Mouse (Mus musculus) midbrain, embryonic 10.5 days (tissue): ENCODE results near the gene Trmt10b. TPM values are rescaled to one million over a fixed set of nuclear protein-coding genes. Genes with fewer than 3 reads are reported as not detected.

Experiments used
- DNase-seq: peaks from one replicate; pipeline ENCODE4 v3.0.0-alpha.2; 2017; ENCODE audit warnings: low spot score
- H3K27ac ChIP-seq: fragments of 300-500 bp; sonication (generic); replicated peaks from 2 replicates; pipeline ENCODE4 v1.5.1; 2016; ENCODE audit warnings: mild to moderate bottlenecking
- H3K27me3 ChIP-seq: fragments of 300-500 bp; sonication (generic); 2 replicates; pipeline ENCODE4 v1.6.1; 2016; ENCODE audit warnings: low read depth, mild to moderate bottlenecking; ENCODE audit not compliant: poor library complexity, severe bottlenecking
- H3K36me3 ChIP-seq: fragments of 300-500 bp; sonication (generic); 2 replicates; pipeline ENCODE4 v1.6.1; 2016; ENCODE audit warnings: mild to moderate bottlenecking, moderate library complexity
- H3K4me1 ChIP-seq: fragments of 300-500 bp; sonication (generic); 2 replicates; pipeline ENCODE4 v1.6.1; 2016
- H3K4me3 ChIP-seq: fragments of 300-500 bp; sonication (generic); 2 replicates; pipeline ENCODE4 v1.5.1; 2016; ENCODE audit warnings: mild to moderate bottlenecking, moderate library complexity
- H3K9me3 ChIP-seq: fragments of 300-500 bp; sonication (generic); replicated peaks from 2 replicates; pipeline ENCODE4 v1.6.1; 2016; ENCODE audit warnings: mild to moderate bottlenecking
- WGBS: fragments of 180-500 bp; shearing (Covaris S2); methylation state at CpG from one replicate; pipeline ENCODE4 v1.1.7; 2016; 5-methylcytosine and 5-hydroxymethylcytosine counted together
- polyA plus RNA-seq: library from polyadenylated mRNA; unstranded; fragments of >200 nt; fragmentation: Nextera tagmentation; extraction: Ambion mirVana; gene quantifications from 2 replicates; pipeline ENCODE4 v1.2.1, GENCODE M21; 2016

The Trmt10b gene
- polyA plus RNA-seq: 19.3 and 20.7 TPM in 2 replicates

GRCm38 (mm10) chr4:45296662-45297564 is at the start of gene Trmt10b:
Gene Trmt10b (plus strand): TSS chr4:45297127.
- H3K27ac ChIP-seq: peak within 1 kb of the TSS; percentile 71
- DNase-seq: peak; percentile 59

GRCm38 (mm10) chr4:45251265-45251664 is 45.7 kb upstream of the Trmt10b start:
- Histone ChIP-seq H3K36me3 (no peaks in the 10 kb centered on the region), H3K9me3 (no peaks in the 10 kb centered on the region), H3K27ac (no peak overlapping the region), H3K27me3 (no peaks in the 10 kb centered on the region), H3K4me3 (no peak overlapping the region), H3K4me1 (peaks cover 38% of the 10 kb centered on the region)
- no peak for DNase-seq
- WGBS: 83% methylated on average over 8 of the region's 8 CpGs

More at GRCm38 (mm10) chr4:45296662-45297564, at the start of gene Trmt10b:
- Histone ChIP-seq H3K27me3 (no peaks in the 10 kb centered on the region), H3K36me3 (peaks cover 18% of the 10 kb centered on the region), H3K4me1 (peaks cover 6% of the 10 kb centered on the region), H3K9me3 (no peaks in the 10 kb centered on the region), H3K4me3 (peak within 1 kb of the TSS; percentile 72)
- 22% methylated on average over 27 of the region's 27 CpGs for WGBS

GRCm38 (mm10) chr4:45252861-45253262 is 44.1 kb upstream of the Trmt10b start:
- Histone ChIP-seq H3K27ac (no peak overlapping the region), H3K4me1 (peaks cover 38% of the 10 kb centered on the region), H3K9me3 (no peaks in the 10 kb centered on the region), H3K27me3 (no peaks in the 10 kb centered on the region), H3K4me3 (no peak overlapping the region), H3K36me3 (no peaks in the 10 kb centered on the region)
- DNase-seq: no peak
- WGBS: 51% methylated on average over 9 of the region's 9 CpGs

- Histone ChIP-seq H3K4me1 (peaks cover 38% of the 10 kb centered on the region), H3K36me3 (no peaks in the 10 kb centered on the region), H3K4me3 (no peak overlapping the region), H3K27me3 (no peaks in the 10 kb centered on the region), H3K27ac (no peak overlapping the region), H3K9me3 (no peaks in the 10 kb centered on the region)
- WGBS: 45% methylated on average over 11 of the region's 11 CpGs
- peak; percentile 31 for DNase-seq
Measured at GRCm38 (mm10) chr4:45253839-45254601, 42.9 kb upstream of the Trmt10b start.

- 71% methylated on average over 4 of the region's 4 CpGs for WGBS
- Histone ChIP-seq H3K27ac (no peak overlapping the region), H3K36me3 (no peaks in the 10 kb centered on the region), H3K4me3 (no peak overlapping the region), H3K9me3 (no peaks in the 10 kb centered on the region), H3K4me1 (peaks cover 10% of the 10 kb centered on the region), H3K27me3 (0 out of 2 replicates have a peak, but pooled peaks cover 3% of the 10 kb centered on the region)
- DNase-seq: no peak
Measured at GRCm38 (mm10) chr4:45259232-45259832, 37.6 kb upstream of the Trmt10b start.

- no peaks in the 10 kb centered on the region for H3K36me3 ChIP-seq
- no peak overlapping the region for H3K4me3 ChIP-seq
- no peak overlapping the region for H3K27ac ChIP-seq
- H3K27me3 ChIP-seq: 0 out of 2 replicates have a peak, but pooled peaks cover 3% of the 10 kb centered on the region
- WGBS: 91% methylated on average over 4 of the region's 4 CpGs
- DNase-seq: no peak
- no peaks in the 10 kb centered on the region for H3K9me3 ChIP-seq
- no peaks in the 10 kb centered on the region for H3K4me1 ChIP-seq
Measured at GRCm38 (mm10) chr4:45261551-45261950, 35.4 kb upstream of the Trmt10b start.

- WGBS: 92% methylated on average over 3 of the region's 3 CpGs
Measured at GRCm38 (mm10) chr4:45267883-45268282, 29.0 kb upstream of the Trmt10b start.

GRCm38 (mm10) chr4:45271041-45271452 is 25.9 kb upstream of the Trmt10b start:
- DNase-seq: no peak
- 86% methylated on average over 10 of the region's 10 CpGs for WGBS
- no peaks in the 10 kb centered on the region for H3K9me3 ChIP-seq
- no peak overlapping the region for H3K4me3 ChIP-seq
- no peak overlapping the region for H3K27ac ChIP-seq
- no peaks in the 10 kb centered on the region for H3K36me3 ChIP-seq
- no peaks in the 10 kb centered on the region for H3K27me3 ChIP-seq
- no peaks in the 10 kb centered on the region for H3K4me1 ChIP-seq

More at GRCm38 (mm10) chr4:45267883-45268282, 29.0 kb upstream of the Trmt10b start:
- Histone ChIP-seq H3K27ac (no peak overlapping the region), H3K4me3 (no peak overlapping the region), H3K4me1 (no peaks in the 10 kb centered on the region), H3K27me3 (no peaks in the 10 kb centered on the region), H3K9me3 (no peaks in the 10 kb centered on the region), H3K36me3 (no peaks in the 10 kb centered on the region)
- DNase-seq: no peak

- H3K4me3 ChIP-seq: no peak overlapping the region
- H3K27me3 ChIP-seq: no peaks in the 10 kb centered on the region
- no peaks in the 10 kb centered on the region for H3K36me3 ChIP-seq
- 90% methylated on average over 8 of the region's 8 CpGs for WGBS
- DNase-seq: no peak
- H3K9me3 ChIP-seq: no peaks in the 10 kb centered on the region
- H3K4me1 ChIP-seq: no peaks in the 10 kb centered on the region
- no peak overlapping the region for H3K27ac ChIP-seq
Measured at GRCm38 (mm10) chr4:45275770-45276169, 21.2 kb upstream of the Trmt10b start.

- H3K36me3 ChIP-seq: no peaks in the 10 kb centered on the region
- WGBS: 62% methylated on average over 8 of the region's 8 CpGs
- DNase-seq: no peak
Measured at GRCm38 (mm10) chr4:45279292-45279691, 17.6 kb upstream of the Trmt10b start.

GRCm38 (mm10) chr4:45279981-45280548 is 16.9 kb upstream of the Trmt10b start:
- 23% methylated on average over 4 of the region's 4 CpGs for WGBS
- no peaks in the 10 kb centered on the region for H3K36me3 ChIP-seq
- no peaks in the 10 kb centered on the region for H3K9me3 ChIP-seq
- H3K27ac ChIP-seq: no peak overlapping the region
- no peaks in the 10 kb centered on the region for H3K4me1 ChIP-seq
- H3K27me3 ChIP-seq: no peaks in the 10 kb centered on the region
- no peak overlapping the region for H3K4me3 ChIP-seq
- peak; percentile 58 for DNase-seq

More at GRCm38 (mm10) chr4:45279292-45279691, 17.6 kb upstream of the Trmt10b start:
- Histone ChIP-seq H3K4me1 (no peaks in the 10 kb centered on the region), H3K9me3 (no peaks in the 10 kb centered on the region), H3K27me3 (no peaks in the 10 kb centered on the region), H3K4me3 (no peak overlapping the region), H3K27ac (no peak overlapping the region)

- Histone ChIP-seq H3K27me3 (no peaks in the 10 kb centered on the region), H3K4me3 (no peak overlapping the region), H3K4me1 (peaks cover 5% of the 10 kb centered on the region; the same call in 1 of the 2 replicates), H3K27ac (no peak overlapping the region), H3K36me3 (no peaks in the 10 kb centered on the region), H3K9me3 (no peaks in the 10 kb centered on the region)
- DNase-seq: no peak
- 63% methylated on average over 3 of the region's 3 CpGs for WGBS
Measured at GRCm38 (mm10) chr4:45286318-45286717, 10.6 kb upstream of the Trmt10b start.
